Mouse (Mus musculus) hindbrain, embryonic 15.5 days (tissue): Measurements from ENCODE around the gene Sgk1. TPM values are rescaled to one million over a fixed set of nuclear protein-coding genes. Genes with fewer than 3 reads are reported as not detected.
"Not testable (repeated sequence)": the region's sequence is repeated elsewhere in the genome, so short reads cannot be mapped to it uniquely, and the experiment has no call there.

Experiments used
- ATAC-seq: fragments of 200-750 bp; cut with Nextera tagmentation; 2 replicates; pipeline ENCODE4 v1.8.0; 2017; ENCODE audit warnings: low read depth, moderate number of reproducible peaks, moderate TSS enrichment; ENCODE audit not compliant: low FRiP score
- H3K27ac ChIP-seq: fragments of 300-500 bp; sonication (generic); replicated peaks from 2 replicates; pipeline ENCODE4 v1.5.1; 2015; ENCODE audit warnings: mild to moderate bottlenecking, inconsistent platforms
- H3K27me3 ChIP-seq: fragments of 300-500 bp; sonication (generic); 2 replicates; pipeline ENCODE4 v1.6.1; 2015; ENCODE audit warnings: control low read depth, inconsistent platforms
- H3K36me3 ChIP-seq: fragments of 300-500 bp; sonication (generic); 2 replicates; pipeline ENCODE4 v1.6.1; 2015; ENCODE audit warnings: control low read depth, inconsistent platforms
- H3K4me1 ChIP-seq: fragments of 300-500 bp; sonication (generic); replicated peaks from 2 replicates; pipeline ENCODE4 v1.6.1; 2015; ENCODE audit warnings: control low read depth, inconsistent platforms
- H3K4me2 ChIP-seq: fragments of 300-500 bp; sonication (generic); 2 replicates; pipeline ENCODE4 v1.6.1; 2015; ENCODE audit warnings: moderate library complexity, mild to moderate bottlenecking, inconsistent platforms
- H3K4me3 ChIP-seq: fragments of 300-500 bp; sonication (generic); 2 replicates; pipeline ENCODE4 v1.5.1; 2015; ENCODE audit warnings: mild to moderate bottlenecking, inconsistent platforms
- H3K9ac ChIP-seq: fragments of 300-500 bp; sonication (generic); 2 replicates; pipeline ENCODE4 v1.6.1; 2015; ENCODE audit warnings: inconsistent platforms
- H3K9me3 ChIP-seq: fragments of 300-500 bp; sonication (generic); 2 replicates; pipeline ENCODE4 v1.6.1; 2016; ENCODE audit warnings: control low read depth, inconsistent platforms
- WGBS: fragments of 180-500 bp; shearing (Covaris S2); methylation state at CpG from one replicate; pipeline ENCODE4 v1.1.7; 2015; 5-methylcytosine and 5-hydroxymethylcytosine counted together
- polyA plus RNA-seq: library from polyadenylated mRNA; unstranded; fragments of >200 nt; fragmentation: Nextera tagmentation; extraction: Ambion mirVana; gene quantifications from 2 replicates; pipeline ENCODE4 v1.2.1, GENCODE M21; 2015

Sgk1 gene
- polyA plus RNA-seq, 1 experiment from 2014 or later, result 41.5 TPM

- peak overlapping the region; percentile 67 for H3K9ac ChIP-seq
- H3K9me3 ChIP-seq, result no peaks in the 10 kb centered on the region
- peak overlapping the region; percentile 95 for H3K27ac ChIP-seq
- no peaks in the 10 kb centered on the region for H3K36me3 ChIP-seq
- WGBS, result 3% methylated on average over 12 of the region's 12 CpGs
- H3K4me3 ChIP-seq, result peak overlapping the region; percentile 57
- peak overlapping the region; percentile 58 for H3K4me2 ChIP-seq
- peak; percentile 24; the same call in 1 of the 2 replicates for ATAC-seq
- no peaks in the 10 kb centered on the region for H3K27me3 ChIP-seq
- H3K4me1 ChIP-seq, result peaks cover 31% of the 10 kb centered on the region
These were observed 1.6 kb downstream of the Sgk1 start for GRCm38 (mm10) chr10:21883587-21883986.

- 39% methylated on average over 3 of the region's 3 CpGs for WGBS
- ATAC-seq, result no peak
These were observed 2.5 kb downstream of the Sgk1 start for GRCm38 (mm10) chr10:21884534-21884933.

GRCm38 (mm10) chr10:21889141-21889765 lies 7.3 kb downstream of the Sgk1 start:
- Histone ChIP-seq H3K36me3 (0 out of 2 replicates have a peak, but pooled peaks cover under 1% of the 10 kb centered on the region), H3K4me2 (no peak overlapping the region), H3K9me3 (no peaks in the 10 kb centered on the region), H3K9ac (no peak overlapping the region), H3K27me3 (no peaks in the 10 kb centered on the region), H3K4me3 (no peak overlapping the region), H3K27ac (no peak overlapping the region), H3K4me1 (peaks cover 31% of the 10 kb centered on the region)
- ATAC-seq, result no peak
- WGBS, result 75% methylated on average over 3 of the region's 3 CpGs

More at GRCm38 (mm10) chr10:21884534-21884933, 2.5 kb downstream of the Sgk1 start:
- H3K9me3 ChIP-seq, result no peaks in the 10 kb centered on the region
- H3K4me3 ChIP-seq, result peak overlapping the region; percentile 57
- peak overlapping the region; percentile 58 for H3K4me2 ChIP-seq
- H3K27me3 ChIP-seq, result no peaks in the 10 kb centered on the region
- no peaks in the 10 kb centered on the region for H3K36me3 ChIP-seq
- peak overlapping the region; percentile 23 for H3K9ac ChIP-seq
- peaks cover 31% of the 10 kb centered on the region for H3K4me1 ChIP-seq
- no peak overlapping the region for H3K27ac ChIP-seq

- H3K27me3 ChIP-seq, result no peaks in the 10 kb centered on the region
- H3K27ac ChIP-seq, result no peak overlapping the region
- no peak for ATAC-seq
- no peak overlapping the region for H3K9ac ChIP-seq
- H3K4me3 ChIP-seq, result no peak overlapping the region
- H3K4me2 ChIP-seq, result no peak overlapping the region
- WGBS, result 88% methylated on average over 4 of the region's 4 CpGs
- H3K4me1 ChIP-seq, result peaks cover 21% of the 10 kb centered on the region
- 0 out of 2 replicates have a peak, but pooled peaks cover 7% of the 10 kb centered on the region for H3K36me3 ChIP-seq
- H3K9me3 ChIP-seq, result no peaks in the 10 kb centered on the region
These were observed 8.3 kb downstream of the Sgk1 start for GRCm38 (mm10) chr10:21890293-21890692.

GRCm38 (mm10) chr10:21891442-21891841 lies 9.5 kb downstream of the Sgk1 start:
- Histone ChIP-seq H3K4me3 (no peak overlapping the region), H3K9ac (no peak overlapping the region), H3K4me1 (peaks cover 16% of the 10 kb centered on the region; the same call in 1 of the 2 replicates), H3K36me3 (0 out of 2 replicates have a peak, but pooled peaks cover 7% of the 10 kb centered on the region), H3K27me3 (no peaks in the 10 kb centered on the region), H3K9me3 (no peaks in the 10 kb centered on the region), H3K27ac (no peak overlapping the region), H3K4me2 (no peak overlapping the region)
- 53% methylated on average over 7 of the region's 7 CpGs for WGBS
- ATAC-seq, result 0 out of 2 replicates have a peak, but pooled peaks have one; percentile 8

GRCm38 (mm10) chr10:21892104-21892503 lies 10.1 kb downstream of the Sgk1 start:
- WGBS, result 86% methylated on average over 4 of the region's 4 CpGs
- no peak for ATAC-seq
- Histone ChIP-seq H3K9ac (no peak overlapping the region), H3K9me3 (no peaks in the 10 kb centered on the region), H3K4me3 (no peak overlapping the region), H3K36me3 (0 out of 2 replicates have a peak, but pooled peaks cover 7% of the 10 kb centered on the region), H3K27me3 (no peaks in the 10 kb centered on the region), H3K4me1 (0 out of 2 replicates have a peak, but pooled peaks cover 16% of the 10 kb centered on the region), H3K27ac (no peak overlapping the region), H3K4me2 (no peak overlapping the region)

GRCm38 (mm10) chr10:21898417-21898816 lies 16.4 kb downstream of the Sgk1 start:
- no peak overlapping the region for H3K4me2 ChIP-seq
- peaks cover 7% of the 10 kb centered on the region; the same call in 1 of the 2 replicates for H3K36me3 ChIP-seq
- H3K27me3 ChIP-seq, result no peaks in the 10 kb centered on the region
- H3K4me1 ChIP-seq, result no peaks in the 10 kb centered on the region
- H3K9me3 ChIP-seq, result no peaks in the 10 kb centered on the region
- no peak overlapping the region for H3K9ac ChIP-seq
- WGBS, result 91% methylated on average over 4 of the region's 4 CpGs
- H3K27ac ChIP-seq, result no peak overlapping the region
- H3K4me3 ChIP-seq, result no peak overlapping the region
- peak; percentile 63; the same call in 1 of the 2 replicates for ATAC-seq

GRCm38 (mm10) chr10:21898851-21899250 lies 16.9 kb downstream of the Sgk1 start:
- not testable (repeated sequence) for H3K4me2 ChIP-seq, H3K9me3 ChIP-seq, H3K27me3 ChIP-seq, H3K4me1 ChIP-seq, ATAC-seq, H3K9ac ChIP-seq, H3K36me3 ChIP-seq, H3K27ac ChIP-seq, H3K4me3 ChIP-seq
- 95% methylated on average over 17 of the region's 17 CpGs for WGBS

- WGBS, result 90% methylated on average over 3 of the region's 3 CpGs
- Histone ChIP-seq H3K4me2 (no peak overlapping the region), H3K27ac (no peak overlapping the region), H3K36me3 (peaks cover 5% of the 10 kb centered on the region; the same call in 1 of the 2 replicates), H3K9ac (no peak overlapping the region), H3K4me1 (no peaks in the 10 kb centered on the region), H3K4me3 (no peak overlapping the region), H3K9me3 (no peaks in the 10 kb centered on the region), H3K27me3 (no peaks in the 10 kb centered on the region)
- ATAC-seq, result no peak
These were observed 17.4 kb downstream of the Sgk1 start for GRCm38 (mm10) chr10:21899397-21899796.

- Histone ChIP-seq H3K27ac (no peak overlapping the region), H3K36me3 (no peaks in the 10 kb centered on the region; the same call in 1 of the 2 replicates), H3K4me2 (no peak overlapping the region), H3K4me3 (no peak overlapping the region), H3K4me1 (no peaks in the 10 kb centered on the region), H3K9ac (no peak overlapping the region), H3K9me3 (no peaks in the 10 kb centered on the region), H3K27me3 (no peaks in the 10 kb centered on the region)
- ATAC-seq, result no peak
- 89% methylated on average over 10 of the region's 10 CpGs for WGBS
These were observed 20.5 kb downstream of the Sgk1 start for GRCm38 (mm10) chr10:21902152-21903140.

GRCm38 (mm10) chr10:21904151-21904550 lies 22.2 kb downstream of the Sgk1 start:
- H3K9ac ChIP-seq, result no peak overlapping the region
- H3K9me3 ChIP-seq, result no peaks in the 10 kb centered on the region
- H3K27me3 ChIP-seq, result no peaks in the 10 kb centered on the region
- no peak overlapping the region for H3K4me2 ChIP-seq
- H3K4me1 ChIP-seq, result 0 out of 2 replicates have a peak, but pooled peaks cover 1% of the 10 kb centered on the region
- H3K36me3 ChIP-seq, result no peaks in the 10 kb centered on the region; the same call in 1 of the 2 replicates
- H3K27ac ChIP-seq, result no peak overlapping the region
- H3K4me3 ChIP-seq, result no peak overlapping the region
- ATAC-seq, result no peak
- 86% methylated on average over 2 of the region's 2 CpGs for WGBS

- Histone ChIP-seq H3K36me3 (no peaks in the 10 kb centered on the region), H3K4me2 (no peak overlapping the region), H3K9me3 (no peaks in the 10 kb centered on the region), H3K27me3 (no peaks in the 10 kb centered on the region), H3K27ac (no peak overlapping the region), H3K4me3 (no peak overlapping the region), H3K4me1 (0 out of 2 replicates have a peak, but pooled peaks cover 3% of the 10 kb centered on the region), H3K9ac (no peak overlapping the region)
- ATAC-seq, result no peak
- 94% methylated on average over 1 of the region's 1 CpGs for WGBS
These were observed 23.6 kb downstream of the Sgk1 start for GRCm38 (mm10) chr10:21905616-21906015.
